ENCODE assay signal across 24 mouse cellular contexts in the genomic region with DNA sequence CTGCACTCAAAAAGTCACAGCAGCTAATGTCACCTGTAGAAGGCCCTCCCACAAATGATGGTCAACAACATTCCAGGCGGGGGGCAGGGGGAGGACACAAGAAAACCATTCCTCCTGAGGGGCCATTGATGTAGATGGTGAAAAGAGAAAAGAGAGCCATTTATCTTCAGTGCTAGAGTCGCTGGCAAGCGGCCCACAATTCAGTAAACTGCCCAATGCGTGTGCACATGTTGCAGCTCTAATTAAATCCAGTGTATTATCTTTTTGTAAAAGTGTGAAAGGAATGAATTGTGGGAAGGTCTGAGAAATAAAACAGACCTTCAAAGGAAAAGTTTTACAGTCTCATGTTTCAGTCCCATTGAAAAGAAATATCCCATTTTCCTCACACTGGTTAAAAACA. TPM values are rescaled to one million over a fixed set of nuclear protein-coding genes. Genes with fewer than 3 reads are reported as not detected.
DNase-seq lines count a peak whose midpoint lies in the region; ATAC-seq and TF ChIP-seq lines count a peak whose summit lies in the region.
"Had no signal": no experiment of that assay in that cellular context is flagged by ENCODE, and none has a peak within 500 bp of the region (broad histone marks: within the 10 kb centered on the region; RNA-seq: fewer than 3 reads in every experiment).

No protein-coding gene starts in this region.

- H3K9ac ChIP-seq in forebrain, embryonic 14.5 days (ENCODE audit: low read length) = no peak overlapping the region
- H3K9ac ChIP-seq in forebrain, postnatal 0 days = no peak overlapping the region
- H3K9ac ChIP-seq in liver, embryonic 11.5 days (ENCODE audit: low read depth, low read length) = no peak overlapping the region
- H3K9ac ChIP-seq: embryonic facial prominence, embryonic 12.5 days; embryonic facial prominence, embryonic 15.5 days; forebrain, embryonic 12.5 days; hindbrain, embryonic 12.5 days had no signal

- H3K27me3 ChIP-seq in forebrain, embryonic 14.5 days (replicated peaks; ENCODE audit: control insufficient read depth, insufficient read depth, low read length) = no peaks in the 10 kb centered on the region
- H3K27me3 ChIP-seq in forebrain, postnatal 0 days (ENCODE audit: insufficient read depth, low read length) = no peaks in the 10 kb centered on the region
- H3K27me3 ChIP-seq in liver, embryonic 11.5 days (replicated peaks; ENCODE audit: control insufficient read depth, insufficient read depth, low read length) = no peaks in the 10 kb centered on the region
- H3K27me3 ChIP-seq: embryonic facial prominence, embryonic 12.5 days; embryonic facial prominence, embryonic 15.5 days; forebrain, embryonic 12.5 days; hindbrain, embryonic 12.5 days had no signal

- no peaks in the 10 kb centered on the region for H3K9me3 ChIP-seq in forebrain, embryonic 14.5 days (replicated peaks; ENCODE audit: control insufficient read depth, low read length)
- no peaks in the 10 kb centered on the region for H3K9me3 ChIP-seq in forebrain, postnatal 0 days (ENCODE audit: low read length)
- H3K9me3 ChIP-seq in liver, embryonic 11.5 days (ENCODE audit: control insufficient read depth, low read length) = no peaks in the 10 kb centered on the region
- H3K9me3 ChIP-seq: embryonic facial prominence, embryonic 12.5 days; embryonic facial prominence, embryonic 15.5 days; forebrain, embryonic 12.5 days; hindbrain, embryonic 12.5 days had no signal

- H3K36me3 ChIP-seq in forebrain, embryonic 14.5 days (ENCODE audit: control insufficient read depth, insufficient read depth, low read length) = no peaks in the 10 kb centered on the region
- no peaks in the 10 kb centered on the region for H3K36me3 ChIP-seq in forebrain, postnatal 0 days (ENCODE audit: insufficient read depth)
- H3K36me3 ChIP-seq in liver, embryonic 11.5 days (ENCODE audit: control insufficient read depth, insufficient read depth, low read length) = no peaks in the 10 kb centered on the region
- H3K36me3 ChIP-seq: embryonic facial prominence, embryonic 12.5 days; embryonic facial prominence, embryonic 15.5 days; forebrain, embryonic 12.5 days; hindbrain, embryonic 12.5 days had no signal

- no peak overlapping the region for H3K4me3 ChIP-seq in forebrain, embryonic 14.5 days (ENCODE audit: low read depth, low read length)
- H3K4me3 ChIP-seq in forebrain, postnatal 0 days (ENCODE audit: low read depth, low read length) = no peak overlapping the region
- H3K4me3 ChIP-seq in liver, embryonic 11.5 days (ENCODE audit: low read depth, low read length) = no peak overlapping the region
- H3K4me3 ChIP-seq: embryonic facial prominence, embryonic 12.5 days; embryonic facial prominence, embryonic 15.5 days; erythroblast, embryonic 14.5 days; forebrain, embryonic 12.5 days; gastrocnemius, adult 2 months; hindbrain, embryonic 12.5 days had no signal

- H3K27ac ChIP-seq in forebrain, embryonic 14.5 days (ENCODE audit: low read depth, low read length) = no peak overlapping the region
- H3K27ac ChIP-seq in forebrain, postnatal 0 days (ENCODE audit: low read depth, low read length) = no peak overlapping the region
- no peak overlapping the region for H3K27ac ChIP-seq in liver, embryonic 11.5 days (ENCODE audit: low read depth, low read length)
- H3K27ac ChIP-seq: embryonic facial prominence, embryonic 12.5 days; embryonic facial prominence, embryonic 15.5 days; forebrain, embryonic 12.5 days; gastrocnemius, adult 2 months; hindbrain, embryonic 12.5 days had no signal

- intact Hi-C loops in left cerebral cortex, postnatal 14 days (cut with DNase I) = no loop called here

- 31% methylated on average over 4 of the region's 4 CpGs for WGBS in forebrain, embryonic 14.5 days
- 31% methylated on average over 4 of the region's 4 CpGs for WGBS in forebrain, postnatal 0 days
- 75% methylated on average over 4 of the region's 4 CpGs for WGBS in liver, embryonic 11.5 days

- ATAC-seq in forebrain, embryonic 14.5 days = 0 out of 2 replicates have a peak, but pooled peaks have one; percentile 15
- ATAC-seq in forebrain, postnatal 0 days = no peak
- ATAC-seq in liver, embryonic 11.5 days (replicated peaks; ENCODE audit: low FRiP score) = no peak
- ATAC-seq: activated CD4-positive, CD25-positive, alpha-beta regulatory T cell, adult 4 months; forebrain, embryonic 16.5 days; hindbrain, embryonic 16.5 days had no signal

- no peak overlapping the region for H3K4me2 ChIP-seq in forebrain, embryonic 14.5 days (ENCODE audit: low read length)
- no peak overlapping the region for H3K4me2 ChIP-seq in forebrain, postnatal 0 days (ENCODE audit: low read depth)
- H3K4me2 ChIP-seq in liver, embryonic 11.5 days = no peak overlapping the region
- H3K4me2 ChIP-seq: embryonic facial prominence, embryonic 12.5 days; embryonic facial prominence, embryonic 15.5 days; forebrain, embryonic 12.5 days; heart, embryonic 11.5 days; hindbrain, embryonic 12.5 days had no signal

- DNase-seq in forebrain, embryonic 14.5 days (ENCODE audit: low spot score) = peak; percentile 59
- DNase-seq in forebrain, postnatal 0 days = no peak
- DNase-seq in liver, embryonic 11.5 days (ENCODE audit: low spot score) = peak; percentile 1
- DNase-seq in liver = no peak
- peak; percentile 27 for DNase-seq in right cerebral cortex, postnatal 14 days
- no peak for DNase-seq in right cerebral cortex, adult 18-20 months
- no peak for DNase-seq in left cerebral cortex, postnatal 14 days (ENCODE audit: low spot score in 2 of 2)
- DNase-seq: adrenal gland, adult 8-10 months; adrenal gland, postnatal 25 days; cerebellum, adult 11 months; cerebellum, adult 9-11 months; cerebellum, postnatal 25 days; gastrocnemius, adult 2 months; gastrocnemius, postnatal 14 days had no signal

- TF ChIP-seq CTCF in forebrain, postnatal 0 days (IDR thresholded peaks at IDR 0.05; ENCODE audit: low read depth) = no peak

- H3K4me1 ChIP-seq in forebrain, embryonic 14.5 days (ENCODE audit: control insufficient read depth, insufficient read depth, low read length) = no peaks in the 10 kb centered on the region
- no peaks in the 10 kb centered on the region for H3K4me1 ChIP-seq in forebrain, postnatal 0 days (ENCODE audit: insufficient read depth)
- no peaks in the 10 kb centered on the region for H3K4me1 ChIP-seq in liver, embryonic 11.5 days (replicated peaks; ENCODE audit: control insufficient read depth, insufficient read depth, low read length)
- H3K4me1 ChIP-seq: embryonic facial prominence, embryonic 15.5 days; forebrain, embryonic 12.5 days; hindbrain, embryonic 12.5 days had no signal

RNA-seq across cellular contexts. Expression of gene Slc2a13, which starts 28.5 kb away (rescaled TPM):
- polyA plus RNA-seq in forebrain, embryonic 14.5 days (2014; fragmentation: Nextera tagmentation; extraction: Ambion mirVana) = 3.3 and 3.7 TPM in 2 replicates
- total RNA-seq in forebrain, postnatal 0 days (2014; rRNA removed) = 18.9 and 27.3 TPM in 2 replicates
- polyA plus RNA-seq in forebrain, postnatal 0 days (2015; fragmentation: Nextera tagmentation; extraction: Ambion mirVana) = 2.1 and 2.7 TPM in 2 replicates
- polyA plus RNA-seq in liver, embryonic 11.5 days (2014; fragmentation: Nextera tagmentation; extraction: Ambion mirVana) = 0.43 and 0.44 TPM in 2 replicates
- total RNA-seq in left cerebral cortex, postnatal 14 days (2021) = 10 to 100 TPM; 76.2 to 84.6 TPM
- total RNA-seq: hematopoietic stem cell, adult 5-6 weeks had no signal

Comparison
In these comparisons a context has a peak if more than half of its experiments do, and no peak if none do; other contexts are left out.
1. DNase-seq: peak in forebrain, embryonic 14.5 days (single experiment), liver, embryonic 11.5 days (single experiment) and right cerebral cortex, postnatal 14 days (single experiment); none in forebrain, postnatal 0 days (single experiment), liver (single experiment), right cerebral cortex, adult 18-20 months (single experiment) and left cerebral cortex, postnatal 14 days (0 of 2).